Mouse (Mus musculus) erythroblast, embryonic 14.5 days (primary cell): ENCODE measurements around the gene Rpl38. TPM values are rescaled to one million over a fixed set of nuclear protein-coding genes. Genes with fewer than 3 reads are reported as not detected.

Source experiments
- H3K27me3 ChIP-seq: 2 replicates; pipeline ENCODE4 v1.6.1; 2012; ENCODE audit warnings: inconsistent platforms; ENCODE audit not compliant: control insufficient read depth
- H3K36me3 ChIP-seq: 2 replicates; pipeline ENCODE4 v1.6.1; 2012; ENCODE audit warnings: mild to moderate bottlenecking, inconsistent platforms; ENCODE audit not compliant: control insufficient read depth
- H3K4me1 ChIP-seq: 2 replicates; pipeline ENCODE4 v1.6.1; 2012; ENCODE audit warnings: inconsistent platforms; ENCODE audit not compliant: control insufficient read depth
- H3K4me3 ChIP-seq: replicated peaks from 2 replicates; pipeline ENCODE3; 2012; ENCODE audit warnings: moderate library complexity, mild to moderate bottlenecking, inconsistent platforms
- H3K9me3 ChIP-seq: 2 replicates; pipeline ENCODE4 v1.6.1; 2012; ENCODE audit warnings: low read length, inconsistent platforms, mixed read lengths; ENCODE audit not compliant: control insufficient read depth
- GATA1 ChIP-seq: IDR thresholded peaks from 2 replicates; pipeline ENCODE4 v1.6.1; 2012; ENCODE audit warnings: low read length, inconsistent platforms, mixed read lengths
- TAL1 ChIP-seq: IDR thresholded peaks from 3 replicates; pipeline ENCODE4 v1.6.1; 2012; ENCODE audit warnings: low read length, inconsistent platforms, mixed read lengths
- polyA plus RNA-seq: library from polyadenylated mRNA; stranded (reverse); fragments of >175 nt; gene quantifications from 2 replicates; pipeline ENCODE4 v1.2.3, GENCODE M21; 2012

Rpl38 gene
- polyA plus RNA-seq, 1 experiment, result 33.9 TPM

DNA sequence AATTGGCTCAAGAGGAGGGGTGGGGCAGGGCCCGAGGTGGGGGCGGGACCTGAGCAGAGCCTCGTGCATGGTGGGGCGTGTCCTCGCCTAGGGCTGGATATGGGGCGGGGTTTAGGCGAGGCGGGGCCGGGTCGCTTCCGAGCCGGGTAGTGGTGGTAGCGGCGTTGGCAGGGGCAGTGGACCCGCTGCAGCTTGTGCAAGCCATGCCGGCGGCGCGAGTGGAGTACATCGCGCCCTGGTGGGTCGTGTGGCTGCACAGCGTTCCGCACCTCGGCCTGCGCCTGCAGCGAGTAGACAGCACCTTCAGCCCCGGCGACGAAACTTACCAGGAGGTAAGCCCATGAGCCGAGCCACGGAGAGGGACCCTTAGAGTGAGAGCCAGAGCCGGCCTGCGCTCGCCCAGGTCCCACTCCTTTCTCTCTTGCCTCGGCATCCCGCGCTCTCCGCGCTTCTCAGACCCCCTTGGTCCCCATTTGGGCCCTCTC lies 7.1 kb downstream of the Rpl38 start, which contains the start of gene Ttyh2:
TSS of gene Ttyh2 (plus strand) at position 91 of the 485 bp plus-strand sequence.
- Histone ChIP-seq H3K4me3 (peak within 1 kb of the TSS; percentile 65), H3K36me3 (peaks cover 42% of the 10 kb centered on the region), H3K27me3 (peaks cover 26% of the 10 kb centered on the region), H3K4me1 (peaks cover 36% of the 10 kb centered on the region), H3K9me3 (no peaks in the 10 kb centered on the region)
- no peak for TF ChIP-seq GATA1
- TF ChIP-seq TAL1, result no peak

DNA sequence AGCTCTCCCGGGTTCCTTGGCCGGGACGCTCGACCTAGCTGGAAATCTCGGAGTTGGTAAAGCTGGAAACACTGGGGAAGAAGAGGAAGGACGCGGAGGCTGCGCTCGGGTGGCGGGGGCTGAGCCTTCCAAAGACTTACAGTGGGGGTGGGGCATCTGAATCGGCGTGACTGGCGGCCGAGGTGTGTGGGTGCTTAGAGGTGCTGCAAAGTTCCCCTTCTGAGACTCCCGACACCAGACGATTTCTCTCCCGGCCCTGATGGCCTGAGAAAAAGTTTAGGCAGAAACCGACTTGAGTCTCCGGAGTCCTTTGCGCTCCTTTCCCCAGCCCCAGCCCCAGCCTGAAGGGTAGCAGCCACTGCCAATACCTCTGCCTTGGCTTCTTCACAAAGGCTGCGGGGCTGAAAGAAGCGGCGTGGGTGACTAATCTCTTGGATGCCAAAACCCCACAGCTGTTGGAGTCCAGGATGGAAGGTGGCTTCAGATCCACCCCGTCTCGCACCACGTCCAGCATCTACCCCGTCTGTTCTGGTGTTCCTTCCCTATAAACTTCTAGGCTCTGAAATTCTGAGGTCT lies 7.6 kb downstream of the Rpl38 start:
- Histone ChIP-seq H3K4me3 (peak overlapping the region; percentile 65), H3K27me3 (peaks cover 26% of the 10 kb centered on the region), H3K4me1 (peaks cover 31% of the 10 kb centered on the region), H3K9me3 (no peaks in the 10 kb centered on the region), H3K36me3 (peaks cover 36% of the 10 kb centered on the region)
- TF ChIP-seq TAL1, result no peak
- no peak for TF ChIP-seq GATA1

DNA sequence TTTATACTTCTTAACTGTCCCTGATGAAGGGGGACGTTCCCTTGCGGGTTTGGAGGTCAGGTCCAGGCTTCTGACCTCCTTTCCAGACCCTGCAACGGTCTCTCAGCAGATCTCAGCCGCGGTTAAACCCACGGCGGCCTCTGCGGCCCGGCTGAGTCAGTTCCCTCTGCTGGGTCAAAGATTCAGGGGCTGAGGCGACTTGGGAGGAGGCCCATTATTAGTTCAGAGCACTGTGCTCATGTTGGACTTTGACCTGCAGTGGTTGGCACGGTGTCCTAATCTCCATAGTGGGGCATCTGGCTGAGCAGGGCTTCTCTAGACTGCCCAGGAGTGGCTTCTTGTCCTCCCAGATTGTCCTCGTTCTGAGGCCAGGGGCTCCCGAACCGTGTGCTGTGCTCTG lies 8.1 kb downstream of the Rpl38 start:
- Histone ChIP-seq H3K9me3 (no peaks in the 10 kb centered on the region), H3K4me1 (peaks cover 27% of the 10 kb centered on the region), H3K4me3 (peak overlapping the region; percentile 65), H3K36me3 (peaks cover 31% of the 10 kb centered on the region), H3K27me3 (peaks cover 26% of the 10 kb centered on the region)
- TF ChIP-seq GATA1 (no peak), TAL1 (no peak)

DNA sequence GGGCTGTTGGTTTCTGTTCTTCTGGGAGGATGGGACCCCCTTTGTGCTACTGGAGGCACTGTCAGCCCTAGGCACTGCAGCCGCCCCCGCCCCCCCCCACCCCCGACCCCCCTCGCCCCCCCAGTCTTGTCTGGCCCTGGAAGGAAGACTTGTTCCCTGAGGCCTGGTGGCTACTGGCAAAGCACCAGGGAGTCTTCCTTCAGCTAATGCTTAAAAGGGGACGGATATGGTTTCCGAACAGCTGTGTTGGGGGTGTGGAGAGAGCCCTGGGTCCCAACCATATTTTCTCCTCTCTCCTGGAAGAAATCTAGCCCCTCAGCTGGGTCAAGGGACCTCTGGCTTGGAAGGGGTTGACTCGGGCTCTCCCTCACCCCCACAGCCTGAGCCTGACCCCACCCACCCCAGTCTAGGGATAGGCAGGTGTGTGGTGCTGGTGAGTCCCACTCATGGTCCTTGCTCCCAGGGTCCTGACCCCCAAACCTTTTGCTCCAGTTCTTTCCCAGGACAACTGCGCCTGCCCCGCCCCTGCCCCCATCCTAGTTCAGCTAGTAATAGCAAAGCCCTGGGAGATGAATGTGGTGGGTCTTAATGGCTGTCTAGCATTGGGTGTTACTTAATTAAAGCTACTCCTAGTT lies 8.7 kb downstream of the Rpl38 start:
- peaks cover 25% of the 10 kb centered on the region for H3K36me3 ChIP-seq
- peaks cover 26% of the 10 kb centered on the region for H3K27me3 ChIP-seq
- no peak for TF ChIP-seq GATA1
- no peak for TF ChIP-seq TAL1
- H3K4me1 ChIP-seq, result peaks cover 27% of the 10 kb centered on the region
- no peak overlapping the region for H3K4me3 ChIP-seq
- no peaks in the 10 kb centered on the region for H3K9me3 ChIP-seq

DNA sequence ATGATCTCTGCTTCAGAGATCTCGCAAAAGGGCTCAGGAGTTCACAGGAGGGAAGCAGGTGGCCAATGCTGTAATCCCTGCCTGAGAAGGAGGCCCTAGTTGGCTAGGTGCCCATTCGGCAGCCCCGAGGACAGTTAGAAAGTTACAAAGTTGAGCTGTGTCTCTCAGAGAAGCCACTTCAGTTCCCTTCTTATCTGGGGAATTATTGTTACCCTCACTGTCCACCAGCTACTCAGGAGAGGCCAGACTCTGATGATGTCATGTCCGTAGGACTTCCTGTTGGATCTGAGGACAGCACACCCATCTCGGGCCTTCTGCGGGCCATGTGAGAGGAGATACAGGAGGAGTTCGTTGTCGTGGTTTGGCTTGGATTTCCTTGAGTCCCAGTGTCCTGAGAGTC lies 11.3 kb downstream of the Rpl38 start:
- Histone ChIP-seq H3K36me3 (no peaks in the 10 kb centered on the region), H3K9me3 (no peaks in the 10 kb centered on the region), H3K4me1 (peaks cover 23% of the 10 kb centered on the region), H3K27me3 (peaks cover 26% of the 10 kb centered on the region), H3K4me3 (no peak overlapping the region)
- TF ChIP-seq TAL1 (no peak), GATA1 (no peak)

DNA sequence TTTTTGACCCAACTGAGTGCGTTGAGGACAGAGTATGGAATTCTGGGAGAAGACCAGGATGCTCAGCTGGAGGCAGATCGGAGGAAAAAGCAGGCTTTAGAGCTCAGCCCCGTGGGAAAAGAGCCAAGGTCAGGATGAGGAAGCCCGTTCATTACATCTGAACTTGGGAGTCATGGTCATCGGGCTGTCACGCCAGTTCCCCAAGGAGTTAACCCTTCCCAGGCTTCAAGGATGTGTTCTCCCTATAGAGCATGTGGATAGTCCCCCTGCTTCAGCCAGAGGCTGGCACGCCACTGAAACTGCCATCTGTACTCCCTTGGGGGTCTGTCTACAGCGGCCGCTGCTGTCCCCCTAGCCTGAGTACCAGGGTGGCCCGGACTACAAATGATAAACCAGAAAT lies 12.0 kb downstream of the Rpl38 start:
- Histone ChIP-seq H3K36me3 (no peaks in the 10 kb centered on the region), H3K27me3 (peaks cover 25% of the 10 kb centered on the region), H3K4me1 (peaks cover 19% of the 10 kb centered on the region), H3K9me3 (no peaks in the 10 kb centered on the region), H3K4me3 (no peak overlapping the region)
- TF ChIP-seq GATA1 (no peak), TAL1 (no peak)

DNA sequence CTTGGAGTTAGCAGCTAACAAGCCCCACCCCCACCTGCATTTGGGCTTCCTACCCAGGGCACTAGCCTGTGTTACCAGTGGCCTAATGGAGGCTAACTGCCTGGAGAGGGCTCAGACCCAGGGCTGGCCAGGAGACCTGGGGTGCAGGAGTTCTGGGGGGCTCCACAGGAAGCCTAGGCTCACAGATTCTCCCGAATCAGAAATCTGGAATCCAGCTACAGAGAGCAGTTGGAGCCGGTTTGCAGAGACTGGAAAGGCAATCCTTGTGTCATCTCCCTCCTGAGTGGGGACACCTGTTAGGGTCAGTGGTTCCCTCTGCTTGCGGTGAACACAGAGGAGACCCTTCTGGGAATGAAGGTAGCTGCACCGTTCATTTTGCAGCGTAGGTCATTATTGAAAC lies 12.7 kb downstream of the Rpl38 start:
- TF ChIP-seq GATA1, result no peak
- TF ChIP-seq TAL1, result no peak
- peaks cover 17% of the 10 kb centered on the region for H3K27me3 ChIP-seq
- H3K36me3 ChIP-seq, result no peaks in the 10 kb centered on the region
- H3K4me1 ChIP-seq, result peaks cover 12% of the 10 kb centered on the region
- no peaks in the 10 kb centered on the region for H3K9me3 ChIP-seq
- no peak overlapping the region for H3K4me3 ChIP-seq

DNA sequence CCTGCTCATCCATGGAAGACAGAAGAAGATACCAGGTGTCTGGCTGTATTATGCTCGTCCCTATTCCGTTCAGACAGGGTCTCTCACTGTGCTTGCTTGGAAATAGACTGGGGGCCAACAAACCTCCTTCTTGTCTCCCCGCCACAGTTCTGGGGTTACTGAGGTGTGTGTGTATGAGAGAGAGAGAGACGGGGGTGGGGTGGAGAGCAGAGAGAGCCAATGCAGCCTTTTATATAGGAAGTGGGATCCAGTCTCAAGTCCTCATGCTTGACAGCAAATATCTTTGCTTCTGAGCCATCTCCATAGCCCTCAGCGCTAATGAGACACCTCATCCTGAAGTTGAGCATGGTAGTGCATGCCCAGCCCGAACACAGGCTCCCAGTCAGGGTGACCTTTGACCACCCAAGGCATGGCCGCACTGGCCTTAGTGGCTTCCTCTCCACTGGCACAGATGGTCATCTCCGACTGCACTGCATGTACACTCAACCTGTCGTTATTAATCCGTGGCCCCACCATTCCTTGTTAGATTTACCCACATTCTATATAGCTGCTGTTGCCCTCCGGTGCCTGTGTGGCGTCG lies 14.1 kb downstream of the Rpl38 start:
- no peak for TF ChIP-seq GATA1
- TF ChIP-seq TAL1, result no peak
- Histone ChIP-seq H3K27me3 (peaks cover 4% of the 10 kb centered on the region), H3K4me1 (peaks cover 6% of the 10 kb centered on the region), H3K36me3 (no peaks in the 10 kb centered on the region), H3K4me3 (no peak overlapping the region), H3K9me3 (no peaks in the 10 kb centered on the region)

DNA sequence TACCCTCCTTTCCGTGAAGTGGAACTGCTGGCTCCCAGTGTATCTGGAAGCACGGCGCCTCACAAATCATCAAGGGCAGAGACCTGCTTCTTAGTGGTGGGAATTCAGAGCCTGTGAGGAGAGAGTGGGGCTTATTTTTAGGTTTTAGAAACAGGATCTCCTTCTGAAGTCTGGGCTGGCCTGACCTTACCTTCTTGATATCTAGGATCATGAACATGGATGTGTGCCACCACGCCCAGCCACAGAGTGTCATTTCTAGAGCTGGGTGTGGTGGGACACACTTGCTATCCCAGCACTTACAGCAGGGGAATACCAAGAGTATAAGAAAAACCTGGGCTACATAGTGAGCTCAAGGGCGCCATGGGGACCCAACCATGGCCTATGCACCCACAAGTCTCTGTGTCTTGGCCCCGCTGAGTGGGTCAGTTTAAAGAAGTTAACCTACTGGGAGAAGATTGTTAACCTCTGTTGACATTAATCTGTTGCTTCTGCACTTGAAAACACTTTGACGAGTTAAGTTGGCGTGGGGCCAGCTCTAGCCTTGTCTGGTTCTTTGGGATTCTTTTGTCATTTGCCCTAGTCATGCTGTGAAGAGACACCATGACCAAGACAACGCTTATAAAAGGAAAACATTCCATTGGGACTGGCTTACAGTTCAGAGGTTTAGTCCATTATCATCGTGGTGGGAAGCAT lies 14.9 kb downstream of the Rpl38 start:
- H3K9me3 ChIP-seq, result no peaks in the 10 kb centered on the region
- no peaks in the 10 kb centered on the region for H3K27me3 ChIP-seq
- H3K4me1 ChIP-seq, result peaks cover 6% of the 10 kb centered on the region
- H3K4me3 ChIP-seq, result no peak overlapping the region
- TF ChIP-seq GATA1, result no peak
- H3K36me3 ChIP-seq, result no peaks in the 10 kb centered on the region
